Mouse (Mus musculus): ENCODE measurements around the gene Cav1.
A peak's percentile ranks its signal among the peaks of the same experiment; 100 is the strongest.

Gene Cav1

GRCm38 (mm10) chr6:17317944-17318343 is 11.8 kb downstream of the Cav1 start:
- no peak for DNase-seq

GRCm38 (mm10) chr6:17321976-17322375 is 15.8 kb downstream of the Cav1 start:
- DNase-seq: no peak

- DNase-seq: no peak
Measured at GRCm38 (mm10) chr6:17327216-17327615, 21.1 kb downstream of the Cav1 start.

GRCm38 (mm10) chr6:17329801-17330200 is 23.7 kb downstream of the Cav1 start:
- no peak for DNase-seq

GRCm38 (mm10) chr6:17337724-17338123 is 31.6 kb downstream of the Cav1 start:
- DNase-seq: no peak

DNA sequence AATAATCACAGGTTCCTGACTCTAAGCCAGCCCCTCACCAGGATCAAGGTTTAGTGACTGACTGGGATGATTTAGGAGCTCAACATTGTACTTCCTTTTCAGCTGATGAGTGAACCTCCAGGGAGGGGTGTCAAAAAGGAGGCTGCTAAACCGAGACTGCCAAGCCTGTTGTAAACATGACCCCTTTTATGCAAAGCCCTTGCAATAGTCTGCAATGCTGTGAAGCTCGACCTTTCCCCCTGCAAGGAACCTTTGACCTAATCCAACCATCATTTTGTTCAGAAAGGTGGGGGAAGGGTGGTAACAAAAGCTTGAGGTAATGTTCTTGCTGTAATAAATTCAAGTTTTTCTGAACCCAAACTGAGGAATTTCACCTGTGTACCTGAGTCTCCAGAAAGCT is 34.3 kb downstream of the Cav1 start:
- DNase-seq: no peak

DNA sequence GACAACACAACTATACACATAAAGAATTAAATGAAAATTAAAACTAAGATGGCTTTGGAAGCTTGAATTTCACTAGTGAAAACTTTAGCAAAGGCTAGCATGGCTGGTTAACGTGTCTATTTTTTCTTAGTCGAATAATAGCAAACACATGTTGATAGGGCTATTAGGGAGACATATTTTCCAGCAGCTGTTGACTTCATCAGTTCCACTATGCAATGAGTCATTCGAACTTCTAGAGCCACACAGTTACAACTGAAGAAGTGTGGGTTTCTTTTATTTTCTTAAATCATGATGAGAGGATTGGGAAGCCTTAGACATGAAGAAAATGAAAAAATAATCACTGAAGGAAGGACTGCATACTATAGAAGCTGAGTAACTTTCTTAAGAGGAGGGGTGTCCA is 41.9 kb downstream of the Cav1 start:
- no peak for DNase-seq

GRCm38 (mm10) chr6:17350803-17351202 is 44.7 kb downstream of the Cav1 start:
- DNase-seq: no peak

DNA sequence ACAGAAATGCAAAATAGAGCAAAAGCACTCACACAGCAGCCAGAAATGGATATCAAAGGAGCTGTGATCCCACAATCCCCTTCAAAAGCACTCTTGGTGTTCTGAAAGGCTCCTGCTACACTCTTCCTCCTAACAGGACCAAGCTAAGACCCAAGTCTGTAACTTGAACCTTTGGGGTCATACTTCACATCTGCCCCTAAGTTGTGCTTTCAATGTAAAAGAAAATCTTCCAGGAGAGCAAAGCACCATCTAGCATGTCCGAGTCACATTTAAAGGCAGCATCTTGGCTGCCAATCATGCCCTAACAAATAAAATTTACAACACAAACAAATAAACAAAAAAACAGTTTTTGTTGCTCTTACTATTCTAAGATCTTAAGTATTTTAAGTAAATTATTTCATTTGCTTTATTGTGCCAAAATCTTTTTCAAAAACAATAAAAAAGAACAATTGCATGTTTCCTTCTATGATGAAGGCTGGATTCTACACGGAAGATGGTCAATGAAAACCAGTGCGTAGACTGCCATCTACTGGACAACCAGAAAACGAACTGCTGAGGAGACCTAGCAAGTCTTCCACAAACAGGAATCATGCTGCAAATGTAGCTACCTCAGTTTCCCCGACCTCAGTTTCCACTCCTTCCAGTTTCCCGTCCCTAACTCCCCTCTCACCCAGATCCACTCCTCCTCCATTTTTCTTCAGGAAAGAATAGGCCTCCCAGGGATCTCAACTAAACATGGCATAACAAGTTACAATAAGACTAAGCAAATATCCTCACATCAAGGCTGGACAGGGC is 53.0 kb downstream of the Cav1 start:
- DNase-seq: peak; percentile 21 to 44

GRCm38 (mm10) chr6:17362771-17363170 is 56.6 kb downstream of the Cav1 start:
- DNase-seq: no peak

DNA sequence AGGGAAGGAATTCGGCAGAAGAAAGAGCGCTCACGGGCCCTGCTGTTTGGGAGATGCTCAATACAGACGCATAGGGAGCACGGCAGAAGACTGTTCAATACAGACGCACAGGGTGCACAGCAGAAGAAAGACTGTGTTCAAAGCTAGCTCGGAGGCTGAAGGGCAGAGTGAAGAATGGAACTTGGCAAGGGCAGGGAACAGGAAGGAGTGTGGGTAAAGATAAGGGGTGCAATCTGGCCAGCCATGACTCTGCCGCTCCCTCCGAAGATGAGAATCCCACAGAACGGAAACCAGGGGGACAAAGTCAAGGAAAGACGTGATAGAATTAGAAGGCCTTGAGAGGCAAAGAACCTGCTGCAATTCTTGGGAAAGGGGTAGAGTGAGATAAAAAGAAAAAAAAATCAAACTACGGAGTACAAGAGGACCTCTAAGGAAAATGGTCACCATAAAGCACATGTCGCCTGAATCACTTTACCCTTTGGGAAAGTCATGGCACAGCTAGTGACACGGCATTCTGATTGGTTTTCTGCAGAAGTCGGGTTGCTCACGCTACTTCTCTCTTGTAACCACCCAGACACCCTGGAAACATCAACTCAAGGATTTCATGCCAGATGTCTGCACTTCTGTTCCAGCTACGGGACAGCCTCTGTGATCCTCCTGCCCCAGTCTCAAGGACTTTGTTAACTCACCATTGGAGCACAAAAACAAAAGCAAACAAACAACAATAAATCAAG is 57.5 kb downstream of the Cav1 start:
- no peak for DNase-seq

- peak in 1 of 2 experiments; percentile 41 for DNase-seq
Measured at GRCm38 (mm10) chr6:17374326-17374725, 68.2 kb downstream of the Cav1 start.

DNA sequence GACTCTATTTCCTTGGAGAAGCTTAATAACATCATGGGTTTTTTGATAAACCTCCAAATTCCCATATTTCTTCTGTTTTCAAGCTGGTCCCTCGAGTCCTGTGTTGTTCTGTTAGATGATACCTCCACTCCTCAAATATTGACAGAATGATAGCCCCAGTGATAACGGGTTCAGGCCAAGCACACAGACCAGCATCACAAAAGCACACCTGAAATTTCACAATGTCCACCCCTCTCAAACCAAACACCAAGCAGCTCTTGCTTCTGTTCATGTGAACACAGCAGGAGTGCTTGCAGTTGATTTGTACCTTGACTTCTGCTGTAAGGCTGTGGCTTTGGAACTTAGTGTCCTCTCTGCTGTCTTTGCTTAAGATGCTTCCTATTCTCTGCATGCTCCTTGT is 71.2 kb downstream of the Cav1 start:
- DNase-seq: no peak

GRCm38 (mm10) chr6:17380102-17380501 is 74.0 kb downstream of the Cav1 start:
- no peak for DNase-seq

DNA sequence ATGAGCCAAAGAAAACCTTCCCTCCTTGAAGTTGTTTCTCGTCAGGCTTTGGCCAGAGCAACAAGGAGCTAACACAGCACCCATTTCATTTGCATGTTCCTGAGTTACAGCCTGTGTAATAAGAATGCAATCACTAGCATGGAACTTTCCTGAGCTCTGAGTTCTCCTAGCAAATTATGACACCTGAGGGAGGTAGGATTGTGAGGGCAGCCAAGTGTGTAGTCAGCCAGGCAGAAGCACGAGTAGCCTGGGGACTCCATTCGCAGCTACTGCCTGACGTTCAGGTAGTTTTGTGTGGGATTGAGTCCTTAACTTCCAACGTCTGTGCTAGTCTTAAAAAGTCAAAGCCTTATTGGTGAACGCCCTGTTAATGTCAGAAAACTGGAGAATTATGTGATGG is 75.6 kb downstream of the Cav1 start:
- no peak for DNase-seq

DNA sequence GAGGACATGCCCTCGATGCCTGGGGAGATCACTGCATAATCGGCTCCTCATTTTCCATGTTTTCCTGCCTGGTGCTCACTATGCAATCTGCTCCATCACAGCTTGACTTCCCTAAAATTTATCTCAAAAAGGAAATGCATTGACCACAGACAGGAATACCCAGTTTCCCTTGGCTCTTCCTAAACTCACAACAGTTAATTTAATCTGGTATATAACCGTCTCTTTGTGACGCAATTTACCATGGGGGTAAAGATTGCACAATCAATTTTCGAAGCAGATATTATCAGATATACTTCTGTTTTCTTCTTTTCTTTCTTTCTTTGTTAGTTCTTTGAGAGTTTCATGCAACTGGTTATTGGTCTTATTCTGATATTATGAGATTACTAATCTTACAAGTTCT is 79.4 kb downstream of the Cav1 start:
- DNase-seq: no peak

GRCm38 (mm10) chr6:17387991-17388710 is 82.0 kb downstream of the Cav1 start:
- DNase-seq: no peak

All from cerebellum, postnatal 25 days (tissue).